Mouse (Mus musculus): ENCODE measurements at regions not wholly inside any gene's neighbourhood (a gene's known extent, or its start where the extent isn't known, plus 50 kb on each side); places are given as distances from the start of the nearest gene placed in this dataset.

- DNase-seq (ENCODE audit: low spot score), result peak; percentile 1
These were observed 229.7 kb upstream of the Grm3 start for GRCm38 (mm10) chr5:9954652-9955051.

- no peak for DNase-seq (ENCODE audit: low spot score)
These were observed 213.8 kb upstream of the Grm3 start for GRCm38 (mm10) chr5:9938746-9939145.

- DNase-seq (ENCODE audit: low spot score), result no peak
These were observed 188.0 kb upstream of the Grm3 start for GRCm38 (mm10) chr5:9912936-9913335.

DNA sequence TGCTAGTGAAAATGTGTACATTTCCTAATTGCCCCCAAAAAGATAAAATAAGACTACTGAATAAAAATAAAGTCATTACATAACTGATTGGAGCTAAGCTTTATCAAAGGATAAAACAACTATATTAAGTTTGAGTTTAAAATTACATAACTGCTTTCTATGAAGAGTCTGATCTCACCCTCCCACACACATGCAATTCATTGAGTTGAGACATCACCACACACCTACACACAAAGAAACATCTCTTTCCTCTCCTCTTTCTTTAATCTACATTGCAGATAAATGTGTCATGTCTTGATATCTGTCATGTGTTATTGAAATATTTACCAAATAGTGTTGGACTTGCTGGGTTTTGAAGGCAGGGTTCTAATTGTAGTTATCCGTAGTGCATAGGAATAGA lies 186.8 kb upstream of the Grm3 start:
- DNase-seq (ENCODE audit: low spot score), result no peak

DNA sequence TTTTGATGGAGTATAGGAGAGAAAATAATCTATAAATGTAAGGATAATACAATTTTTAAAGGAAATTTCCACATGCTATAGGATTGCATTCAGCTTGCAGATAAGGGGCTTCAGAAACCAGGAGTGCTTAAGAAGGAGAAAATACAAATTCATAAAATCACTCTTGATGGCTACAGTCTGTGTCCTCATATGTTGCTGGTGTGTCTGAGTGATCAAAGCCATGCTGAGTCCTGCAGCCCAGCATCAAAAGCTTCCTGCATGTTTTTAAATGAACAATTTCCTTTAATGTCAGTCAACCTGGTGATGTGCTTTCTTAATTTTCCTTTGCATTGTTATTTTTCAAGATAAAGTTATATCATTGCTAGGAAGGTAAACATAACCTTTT lies 186.1 kb upstream of the Grm3 start:
- DNase-seq (ENCODE audit: low spot score), result no peak

DNA sequence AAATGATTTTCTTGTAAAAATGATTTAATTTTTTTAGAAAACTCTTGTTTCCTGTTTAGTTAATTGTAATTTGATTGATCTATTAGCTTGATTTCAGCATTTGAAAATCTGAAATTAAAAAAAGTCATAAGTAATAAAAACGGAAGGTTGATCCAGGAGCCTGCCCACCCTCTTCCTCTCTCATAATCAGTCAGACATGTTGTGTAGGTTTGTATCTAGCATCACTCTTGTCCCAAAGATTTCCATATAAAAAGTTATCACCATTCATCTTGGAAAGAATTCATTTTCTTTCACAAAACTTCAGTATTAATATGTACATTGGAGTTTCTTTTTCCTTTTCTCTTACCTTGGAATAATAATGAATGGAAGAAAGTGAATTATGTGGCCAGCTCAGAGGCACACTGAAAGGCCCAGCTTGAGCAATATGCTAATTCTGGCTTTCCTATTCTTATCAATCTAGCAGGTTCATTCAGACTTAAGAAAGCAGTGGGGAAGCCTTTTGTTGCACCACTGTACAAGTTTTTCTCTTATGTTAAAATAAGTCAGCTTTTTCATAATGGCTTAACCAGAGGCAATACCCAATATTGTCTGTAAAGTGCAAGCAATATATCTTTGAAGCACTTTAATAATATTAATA lies 185.6 kb upstream of the Grm3 start:
- no peak for DNase-seq (ENCODE audit: low spot score)

DNA sequence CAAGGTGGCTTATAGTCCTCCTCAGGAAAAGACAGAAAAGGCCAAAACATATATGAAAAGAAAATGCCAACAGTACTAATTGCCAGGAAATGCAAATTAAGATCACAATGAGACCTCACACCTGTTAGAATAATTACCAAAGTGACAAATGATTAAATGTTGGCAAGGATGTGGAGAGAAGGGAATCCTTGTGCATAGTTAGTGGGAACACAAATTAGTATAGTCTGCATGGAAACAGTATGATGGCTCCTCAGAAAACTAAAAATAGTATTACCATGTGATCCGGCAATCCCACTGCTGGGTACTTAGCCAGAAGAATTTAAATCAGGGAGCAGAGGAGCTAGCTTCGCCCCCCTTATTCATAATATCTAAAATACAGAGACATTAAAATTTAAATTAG lies 170.3 kb upstream of the Grm3 start:
- no peak for DNase-seq (ENCODE audit: low spot score)

DNA sequence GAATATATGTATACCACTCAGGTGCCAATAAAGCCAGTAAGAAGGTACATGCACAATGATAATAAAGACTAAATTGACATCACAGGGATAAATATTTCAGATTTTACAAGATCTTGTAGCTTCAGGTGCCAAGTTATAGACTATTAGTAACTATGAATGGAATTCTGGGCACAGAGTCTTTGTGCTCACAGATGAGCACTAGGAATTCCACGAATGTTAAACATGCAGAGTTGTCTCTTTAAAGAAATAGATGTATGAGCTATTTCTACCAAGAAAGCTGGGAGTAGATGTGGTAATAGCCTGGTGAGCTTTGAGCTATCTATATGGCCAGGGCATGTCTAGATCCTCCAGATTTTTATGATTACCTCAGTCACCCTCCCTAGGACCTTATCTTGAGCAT lies 153.1 kb upstream of the Grm3 start:
- DNase-seq (ENCODE audit: low spot score), result no peak

- DNase-seq (ENCODE audit: low spot score), result no peak
These were observed 144.1 kb upstream of the Grm3 start for GRCm38 (mm10) chr5:9869091-9869490.

- DNase-seq (ENCODE audit: low spot score), result no peak
These were observed 104.8 kb upstream of the Grm3 start for GRCm38 (mm10) chr5:9829750-9830149.

GRCm38 (mm10) chr5:9801707-9802106 lies 76.7 kb upstream of the Grm3 start:
- DNase-seq (ENCODE audit: low spot score), result no peak

DNA sequence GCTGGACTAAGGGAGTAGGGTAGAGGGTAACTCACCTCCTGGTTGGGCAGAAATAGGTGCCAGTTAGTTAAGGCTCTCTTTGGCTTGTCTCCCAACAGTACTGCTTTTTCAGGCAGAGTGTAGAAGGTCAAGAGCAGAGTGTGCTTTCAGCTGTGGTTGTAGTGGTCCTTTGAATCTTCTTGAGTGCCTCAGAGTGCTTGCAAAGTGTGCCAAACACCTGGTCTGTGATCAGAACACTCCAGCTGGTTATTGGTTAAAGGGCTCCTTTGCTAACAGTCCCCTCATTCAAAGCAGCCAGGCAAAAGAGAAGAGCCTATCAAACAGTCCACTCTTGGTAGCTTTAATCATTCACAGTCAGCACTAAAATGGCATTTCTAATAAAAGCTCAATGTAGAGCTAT lies 56.1 kb upstream of the Grm3 start:
- DNase-seq (ENCODE audit: low spot score), result no peak
